Mouse (Mus musculus) liver, embryonic 11.5 days (tissue): ENCODE data around the gene Nfe2l1. TPM values are rescaled to one million over a fixed set of nuclear protein-coding genes. Genes with fewer than 3 reads are reported as not detected.

ENCODE experiments used
- microRNA counts: library from miRNA; unstranded; fragments of <30 nt; microRNA quantifications from one replicate; lab custom pipeline; 2015
- microRNA-seq: library from miRNA; unstranded; fragments of <30 nt; microRNA quantifications from one replicate; pipeline ENCODE4, GENCODE M21; 2017; ENCODE audit warnings: borderline number of aligned reads
- polyA plus RNA-seq: library from polyadenylated mRNA; unstranded; fragments of >200 nt; fragmentation: Nextera tagmentation; extraction: Ambion mirVana; gene quantifications from 2 replicates; pipeline ENCODE4 v1.2.1, GENCODE M21; 2014

The Nfe2l1 gene
- polyA plus RNA-seq, 1 experiment from 2014 or later = 27.6 TPM

MicroRNAs within 50 kb of the gene (microRNA counts, 519-probe panel; counts per million panel counts)
- 6,193 counts per million, percentile 69 among the panel's probes with 10 or more counts for microRNA mmu-miR-152 (lab: Ali Mortazavi, UCI)

Small RNAs within 50 kb of the gene (microRNA-seq; reads per million reads assigned to microRNA genes)
- gene Mir152 = 180 reads per million, percentile 54 among the genes with 10 or more reads in this experiment

Other genes with a start within 250 kb of the Nfe2l1 start
- gene Snx11, start 52.4 kb downstream of the Nfe2l1 start, polyA plus RNA-seq = 10.5 and 12.0 TPM in 2 replicates
- gene Cbx1, start 40.8 kb downstream of the Nfe2l1 start, polyA plus RNA-seq = 76.7 and 82.0 TPM in 2 replicates
- gene Copz2, start 19.9 kb upstream of the Nfe2l1 start, polyA plus RNA-seq = 33.6 and 41.2 TPM in 2 replicates
- gene Cdk5rap3, start 86.5 kb upstream of the Nfe2l1 start, polyA plus RNA-seq = 69.6 and 71.3 TPM in 2 replicates
- gene Prr15l, start 98.1 kb upstream of the Nfe2l1 start, polyA plus RNA-seq = 1.8 and 2.2 TPM in 2 replicates
- 206 and 226 TPM in 2 replicates for gene Pnpo, start 114.0 kb upstream of the Nfe2l1 start, polyA plus RNA-seq
- gene Sp2, start 153.0 kb upstream of the Nfe2l1 start, polyA plus RNA-seq = 18.3 and 18.9 TPM in 2 replicates
- gene Sp6, start 183.4 kb upstream of the Nfe2l1 start, polyA plus RNA-seq = 0.17 TPM in 1 of 2 replicates, not detected in the other
- gene Scrn2, start 200.0 kb upstream of the Nfe2l1 start, polyA plus RNA-seq = 16.4 and 17.6 TPM in 2 replicates
- gene Lrrc46, start 211.4 kb upstream of the Nfe2l1 start, polyA plus RNA-seq = 0.49 and 0.58 TPM in 2 replicates
- gene Mrpl10, start 211.6 kb upstream of the Nfe2l1 start, polyA plus RNA-seq = 86.1 and 89.7 TPM in 2 replicates
- gene Osbpl7, start 220.7 kb upstream of the Nfe2l1 start, polyA plus RNA-seq = 4.9 and 6.1 TPM in 2 replicates